Mouse (Mus musculus) heart, postnatal 0 days (tissue): ENCODE measurements around the gene Ascc2. TPM values are rescaled to one million over a fixed set of nuclear protein-coding genes. Genes with fewer than 3 reads are reported as not detected.
A peak's percentile ranks its signal among the peaks of the same experiment; 100 is the strongest.

Experiments
- ATAC-seq: fragments of 200-750 bp; cut with Nextera tagmentation; 2 replicates; pipeline ENCODE4 v1.8.0; 2017; ENCODE audit warnings: low read depth, moderate number of reproducible peaks, moderate library complexity; ENCODE audit not compliant: insufficient read depth
- DNase-seq: peaks from one replicate; pipeline ENCODE4 v3.0.0-alpha.2; 2016; ENCODE audit warnings: low spot score
- H3K27ac ChIP-seq: fragments of 300-500 bp; sonication (generic); 2 replicates; pipeline ENCODE4 v1.5.1; 2014; ENCODE audit warnings: low read depth, mild to moderate bottlenecking
- H3K27me3 ChIP-seq: fragments of 300-500 bp; sonication (generic); 2 replicates; pipeline ENCODE4 v1.6.1; 2014; ENCODE audit warnings: low read length, mixed read lengths; ENCODE audit not compliant: control insufficient read depth, insufficient read depth
- H3K36me3 ChIP-seq: fragments of 300-500 bp; sonication (generic); replicated peaks from 2 replicates; pipeline ENCODE4 v1.6.1; 2014; ENCODE audit warnings: low read length, mixed read lengths; ENCODE audit not compliant: control insufficient read depth, insufficient read depth
- H3K4me1 ChIP-seq: fragments of 300-500 bp; sonication (generic); 2 replicates; pipeline ENCODE4 v1.6.1; 2014; ENCODE audit warnings: antibody characterized with exemption; ENCODE audit not compliant: control insufficient read depth, insufficient read depth
- H3K4me2 ChIP-seq: fragments of 300-500 bp; sonication (generic); 2 replicates; pipeline ENCODE4 v1.6.1; 2014; ENCODE audit warnings: low read depth, mild to moderate bottlenecking, low read length, moderate library complexity
- H3K4me3 ChIP-seq: fragments of 300-500 bp; sonication (generic); 2 replicates; pipeline ENCODE4 v1.5.1; 2014; ENCODE audit warnings: low read depth, low read length
- H3K9ac ChIP-seq: fragments of 300-500 bp; sonication (generic); replicated peaks from 2 replicates; pipeline ENCODE4 v1.6.1; 2014; ENCODE audit warnings: low read depth, low read length, mixed read lengths
- H3K9me3 ChIP-seq: fragments of 300-500 bp; sonication (generic); replicated peaks from 2 replicates; pipeline ENCODE4 v1.6.1; 2016; ENCODE audit warnings: low read length; ENCODE audit not compliant: control insufficient read depth
- CTCF ChIP-seq: IDR thresholded peaks from 2 replicates; pipeline ENCODE4 v1.5.1; 2016; ENCODE audit warnings: antibody characterized with exemption, control low read depth, low read depth
- EP300 ChIP-seq: IDR thresholded peaks from 2 replicates; pipeline ENCODE4 v1.6.1; 2016; ENCODE audit warnings: antibody characterized with exemption, low read depth
- WGBS: fragments of 180-500 bp; shearing (Covaris S2); extraction: QIAGEN DNeasy Blood & Tissue Kit; methylation state at CpG from one replicate; pipeline ENCODE4 v1.1.7; 2014; 5-methylcytosine and 5-hydroxymethylcytosine counted together
- polyA plus RNA-seq: library from polyadenylated mRNA; unstranded; fragments of >200 nt; fragmentation: Nextera tagmentation; extraction: Ambion mirVana; gene quantifications from 2 replicates; pipeline ENCODE4 v1.2.1, GENCODE M21; 2015
- total RNA-seq: library from RNA; depleted of rRNA; stranded (reverse); fragments of >200 nt; gene quantifications from 2 replicates; pipeline ENCODE4 v1.2.3, GENCODE M21; 2014; ENCODE audit warnings: low replicate concordance

Ascc2 gene
- total and polyA plus RNA-seq, 2 experiments from 2014 or later, result 10.6 to 13.6 TPM

DNA sequence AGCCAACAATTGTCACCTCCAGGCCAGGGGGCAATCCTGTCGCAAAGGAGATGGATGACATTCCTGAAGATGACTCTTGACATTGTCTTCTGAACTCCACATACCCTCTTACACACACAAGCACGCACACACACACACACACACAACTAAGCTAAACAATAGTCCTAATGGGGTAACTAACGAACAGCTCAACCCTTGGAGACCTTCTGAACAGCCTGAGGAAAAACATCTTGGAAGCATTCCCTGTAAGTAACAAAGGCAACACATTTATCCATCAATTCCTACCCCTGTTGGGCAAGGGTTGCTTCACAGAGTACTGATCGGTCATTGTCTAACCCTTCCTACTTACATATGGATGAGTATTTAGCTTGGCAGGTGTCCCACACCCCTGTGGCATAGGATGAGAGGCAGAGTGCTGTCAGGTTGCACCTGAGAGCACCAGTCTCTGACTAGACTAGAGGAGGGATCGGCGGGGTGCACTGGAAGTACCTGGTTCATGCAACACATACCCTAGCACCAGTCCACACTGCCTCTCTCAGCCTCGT is 15.0 kb upstream of the Ascc2 start:
- WGBS, result 73% methylated on average over 7 of the region's 7 CpGs
- no peak for TF ChIP-seq CTCF
- TF ChIP-seq EP300, result no peak
- Histone ChIP-seq H3K4me3 (no peak overlapping the region), H3K4me2 (no peak overlapping the region), H3K9me3 (no peaks in the 10 kb centered on the region), H3K36me3 (no peaks in the 10 kb centered on the region), H3K27ac (no peak overlapping the region), H3K27me3 (no peaks in the 10 kb centered on the region), H3K9ac (no peak overlapping the region), H3K4me1 (0 out of 2 replicates have a peak, but pooled peaks cover 6% of the 10 kb centered on the region)
- DNase-seq (no peak), ATAC-seq (no peak)

DNA sequence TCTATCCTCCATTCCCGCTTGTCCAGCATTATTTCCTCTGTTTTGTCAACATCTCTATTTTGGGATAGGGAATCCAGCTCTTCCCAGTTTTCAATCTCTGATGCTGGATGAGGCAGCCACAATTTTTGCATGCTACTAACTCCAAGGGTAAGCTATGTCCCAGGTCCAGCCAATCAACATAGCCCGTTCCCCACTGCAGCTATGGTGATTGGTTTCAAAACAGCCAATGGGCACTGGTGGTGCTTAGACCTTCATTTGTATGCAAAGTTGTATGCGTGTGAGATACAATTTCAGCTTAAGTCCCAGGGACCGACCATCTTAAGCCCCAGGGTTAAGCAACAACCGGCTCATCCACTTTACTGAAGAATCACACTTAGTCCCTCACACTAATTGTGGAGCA is 14.6 kb upstream of the Ascc2 start:
- TF ChIP-seq CTCF, result no peak
- TF ChIP-seq EP300, result no peak
- ATAC-seq (no peak), DNase-seq (no peak)
- no peak overlapping the region for H3K9ac ChIP-seq
- 75% methylated on average over 5 of the region's 5 CpGs for WGBS
- no peaks in the 10 kb centered on the region for H3K9me3 ChIP-seq
- H3K4me1 ChIP-seq, result 0 out of 2 replicates have a peak, but pooled peaks cover 6% of the 10 kb centered on the region
- H3K4me2 ChIP-seq, result no peak overlapping the region
- no peak overlapping the region for H3K4me3 ChIP-seq
- no peaks in the 10 kb centered on the region for H3K27me3 ChIP-seq
- no peaks in the 10 kb centered on the region for H3K36me3 ChIP-seq
- no peak overlapping the region for H3K27ac ChIP-seq

DNA sequence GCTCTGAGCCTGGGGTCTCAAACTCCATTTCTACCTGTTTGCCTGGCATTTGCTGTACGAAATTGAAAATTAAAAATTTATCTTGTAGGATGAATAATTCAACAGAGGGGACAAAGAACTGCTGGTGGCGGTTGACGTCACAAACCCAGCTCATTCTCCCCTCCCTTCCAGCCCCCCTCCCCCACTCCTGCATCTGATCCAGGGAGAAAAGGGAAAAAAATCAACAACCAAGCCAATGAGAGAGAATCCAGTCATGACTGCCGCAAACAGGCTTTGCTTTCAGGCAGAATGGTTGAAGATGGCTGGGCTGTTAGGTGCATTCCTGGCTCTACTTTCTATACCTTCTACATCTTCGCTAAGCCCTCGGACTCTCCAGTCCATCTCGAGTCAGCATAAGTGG is 11.6 kb upstream of the Ascc2 start:
- ATAC-seq (no peak), DNase-seq (no peak)
- H3K9ac ChIP-seq, result no peak overlapping the region
- no peak overlapping the region for H3K4me3 ChIP-seq
- 77% methylated on average over 7 of the region's 7 CpGs for WGBS
- no peak overlapping the region for H3K4me2 ChIP-seq
- no peaks in the 10 kb centered on the region for H3K27me3 ChIP-seq
- H3K36me3 ChIP-seq, result no peaks in the 10 kb centered on the region
- 0 out of 2 replicates have a peak, but pooled peaks cover 9% of the 10 kb centered on the region for H3K4me1 ChIP-seq
- H3K9me3 ChIP-seq, result no peaks in the 10 kb centered on the region
- no peak for TF ChIP-seq EP300
- TF ChIP-seq CTCF, result no peak
- H3K27ac ChIP-seq, result no peak overlapping the region

DNA sequence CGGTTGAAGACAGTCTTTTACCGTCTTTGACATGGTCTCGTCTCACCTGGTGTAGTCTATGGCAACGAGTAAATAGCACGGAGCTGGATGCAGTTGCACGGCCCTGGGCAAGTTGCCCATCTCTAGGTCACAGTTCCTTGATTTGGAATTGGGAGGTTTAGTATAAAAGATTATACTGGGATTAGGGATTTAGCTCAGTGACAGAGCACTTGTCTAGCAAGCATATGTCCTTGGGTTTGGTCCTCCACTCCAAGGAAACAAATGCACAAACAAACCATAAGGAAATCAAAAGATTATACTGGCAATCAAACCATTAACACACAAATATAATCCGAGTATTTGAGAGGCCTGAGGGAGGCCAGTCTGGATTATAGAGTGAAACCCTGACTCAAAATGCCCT is 9.9 kb upstream of the Ascc2 start:
- TF ChIP-seq EP300, result no peak
- TF ChIP-seq CTCF, result no peak
- ATAC-seq, result no peak

DNA sequence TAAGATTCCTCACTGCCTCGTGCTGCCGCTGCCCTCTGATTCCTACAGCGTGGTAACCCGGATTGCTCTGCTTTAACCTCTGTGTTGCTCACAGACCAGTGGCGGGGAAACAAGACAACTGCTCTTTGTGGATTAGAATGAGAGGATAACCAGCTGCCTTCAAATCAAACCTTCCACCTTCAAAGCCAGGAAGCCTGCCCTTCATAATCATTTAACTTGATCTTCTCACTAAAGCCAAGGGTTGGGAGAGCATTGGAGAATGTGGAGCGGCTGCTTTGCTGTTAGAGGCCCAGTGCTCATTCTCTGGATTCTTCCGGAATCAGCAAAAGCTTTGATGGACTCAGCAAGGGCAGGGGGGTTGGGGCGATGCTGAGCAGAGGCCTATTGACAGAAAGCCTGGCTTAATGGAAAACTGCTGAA is 7.7 kb upstream of the Ascc2 start:
- peak; percentile 39; the same call in 1 of the 2 replicates for ATAC-seq
- Histone ChIP-seq H3K4me1 (0 out of 2 replicates have a peak, but pooled peaks cover 9% of the 10 kb centered on the region), H3K27ac (peak overlapping the region; percentile 26), H3K4me2 (no peak overlapping the region), H3K9me3 (no peaks in the 10 kb centered on the region), H3K27me3 (no peaks in the 10 kb centered on the region), H3K4me3 (no peak overlapping the region), H3K9ac (no peak overlapping the region), H3K36me3 (no peaks in the 10 kb centered on the region)
- TF ChIP-seq CTCF, result no peak
- no peak for TF ChIP-seq EP300
- no peak for DNase-seq
- 15% methylated on average over 8 of the region's 8 CpGs for WGBS

More for the DNA sequence above, 9.9 kb upstream of the Ascc2 start:
- Histone ChIP-seq H3K27me3 (no peaks in the 10 kb centered on the region), H3K27ac (no peak overlapping the region), H3K36me3 (no peaks in the 10 kb centered on the region), H3K4me1 (0 out of 2 replicates have a peak, but pooled peaks cover 9% of the 10 kb centered on the region), H3K4me2 (no peak overlapping the region), H3K9me3 (no peaks in the 10 kb centered on the region), H3K4me3 (no peak overlapping the region), H3K9ac (no peak overlapping the region)
- 84% methylated on average over 7 of the region's 7 CpGs for WGBS
- DNase-seq, result no peak

DNA sequence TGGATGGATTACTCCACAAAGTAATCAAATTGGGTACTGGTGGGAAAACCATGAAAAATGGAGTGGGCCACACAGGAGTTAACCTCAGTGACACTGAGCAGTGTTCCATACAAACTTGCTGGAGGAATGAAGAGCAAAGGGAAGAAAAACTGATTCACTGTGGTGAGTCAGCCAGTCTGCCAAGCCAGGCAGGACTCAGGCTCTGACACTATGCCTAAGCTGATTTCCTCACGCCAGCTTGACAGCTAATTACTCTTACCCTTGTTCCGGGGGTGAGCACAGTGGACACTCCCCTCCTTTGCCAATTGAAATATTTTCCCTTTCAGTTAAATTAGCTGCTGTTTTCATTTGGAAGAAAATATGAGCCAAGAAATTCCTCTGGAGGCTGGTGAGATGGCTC is 4.1 kb upstream of the Ascc2 start:
- Histone ChIP-seq H3K4me2 (no peak overlapping the region), H3K27me3 (no peaks in the 10 kb centered on the region), H3K9me3 (no peaks in the 10 kb centered on the region), H3K27ac (no peak overlapping the region), H3K9ac (no peak overlapping the region), H3K4me1 (peaks cover 15% of the 10 kb centered on the region), H3K36me3 (no peaks in the 10 kb centered on the region), H3K4me3 (no peak overlapping the region)
- no peak for DNase-seq
- WGBS, result 69% methylated on average over 2 of the region's 2 CpGs
- no peak for ATAC-seq
- no peak for TF ChIP-seq EP300
